Mouse (Mus musculus) hindlimb bud, embryonic 11.5 days (tissue): ENCODE data around the gene Lrfn2.

Experiments used
- DNase-seq: peaks from one replicate; pipeline ENCODE4 v3.0.0-alpha.2; 2012; ENCODE audit warnings: low read depth, low spot score; ENCODE audit errors: extremely low spot score

Gene Lrfn2

GRCm38 (mm10) chr17:48931621-48932405, at the start of gene Lrfn2:
TSS of gene Lrfn2 (plus strand) at chr17:48932379.
- DNase-seq = no peak

- DNase-seq = no peak
Measured at GRCm38 (mm10) chr17:48887472-48888385, 44.5 kb upstream of the Lrfn2 start.

- DNase-seq = no peak
Measured at GRCm38 (mm10) chr17:48905286-48906040, 26.7 kb upstream of the Lrfn2 start.

GRCm38 (mm10) chr17:48913437-48913836, 18.7 kb upstream of the Lrfn2 start:
- no peak for DNase-seq

- no peak for DNase-seq
Measured at GRCm38 (mm10) chr17:48917411-48917810, 14.8 kb upstream of the Lrfn2 start.

GRCm38 (mm10) chr17:48918458-48918857, 13.7 kb upstream of the Lrfn2 start:
- DNase-seq = no peak

GRCm38 (mm10) chr17:48922905-48923304, 9.3 kb upstream of the Lrfn2 start:
- no peak for DNase-seq

- DNase-seq = no peak
Measured at GRCm38 (mm10) chr17:48925426-48925825, 6.8 kb upstream of the Lrfn2 start.

- DNase-seq = no peak
Measured at GRCm38 (mm10) chr17:48930994-48931393, 1.2 kb upstream of the Lrfn2 start.

- no peak for DNase-seq
Measured at GRCm38 (mm10) chr17:48932406-48932906, 277 bp downstream of the Lrfn2 start.

- no peak for DNase-seq
Measured at GRCm38 (mm10) chr17:48932916-48933315, 737 bp downstream of the Lrfn2 start.

GRCm38 (mm10) chr17:48935201-48935600, 3.0 kb downstream of the Lrfn2 start:
- DNase-seq = no peak

GRCm38 (mm10) chr17:48936445-48937141, 4.4 kb downstream of the Lrfn2 start:
- DNase-seq = no peak

- DNase-seq = no peak
Measured at GRCm38 (mm10) chr17:48938711-48939220, 6.6 kb downstream of the Lrfn2 start.

GRCm38 (mm10) chr17:48946315-48946714, 14.1 kb downstream of the Lrfn2 start:
- no peak for DNase-seq

- DNase-seq = no peak
Measured at GRCm38 (mm10) chr17:48946765-48947164, 14.6 kb downstream of the Lrfn2 start.

- DNase-seq = no peak
Measured at GRCm38 (mm10) chr17:48951250-48951649, 19.1 kb downstream of the Lrfn2 start.

- DNase-seq = no peak
Measured at GRCm38 (mm10) chr17:48956033-48956631, 24.0 kb downstream of the Lrfn2 start.

- DNase-seq = no peak
Measured at GRCm38 (mm10) chr17:48960161-48960698, 28.1 kb downstream of the Lrfn2 start.
